Mouse (Mus musculus) embryonic facial prominence, embryonic 13.5 days (tissue): ENCODE results near the gene Qrsl1. TPM values are rescaled to one million over a fixed set of nuclear protein-coding genes. Genes with fewer than 3 reads are reported as not detected.

Experiments used
- ATAC-seq: fragments of 200-750 bp; cut with Nextera tagmentation; 2 replicates; pipeline ENCODE4 v1.8.0; 2017; ENCODE audit warnings: low read depth; ENCODE audit not compliant: insufficient number of reproducible peaks, insufficient read depth, low FRiP score, low TSS enrichment
- H3K27ac ChIP-seq: fragments of 300-500 bp; sonication (generic); 2 replicates; pipeline ENCODE4 v1.5.1; 2015; ENCODE audit warnings: moderate library complexity, mild to moderate bottlenecking, inconsistent platforms
- H3K27me3 ChIP-seq: fragments of 300-500 bp; sonication (generic); 2 replicates; pipeline ENCODE4 v1.6.1; 2015; ENCODE audit warnings: mild to moderate bottlenecking, inconsistent platforms
- H3K36me3 ChIP-seq: fragments of 300-500 bp; sonication (generic); 2 replicates; pipeline ENCODE4 v1.6.1; 2015; ENCODE audit warnings: mild to moderate bottlenecking, inconsistent platforms
- H3K4me1 ChIP-seq: fragments of 300-500 bp; sonication (generic); 2 replicates; pipeline ENCODE4 v1.6.1; 2015; ENCODE audit warnings: inconsistent platforms
- H3K4me2 ChIP-seq: fragments of 300-500 bp; sonication (generic); 2 replicates; pipeline ENCODE4 v1.6.1; 2015; ENCODE audit warnings: moderate library complexity, mild to moderate bottlenecking, inconsistent platforms
- H3K4me3 ChIP-seq: fragments of 300-500 bp; sonication (generic); 2 replicates; pipeline ENCODE4 v1.5.1; 2015; ENCODE audit warnings: mild to moderate bottlenecking, inconsistent platforms
- H3K9ac ChIP-seq: fragments of 300-500 bp; sonication (generic); 2 replicates; pipeline ENCODE4 v1.6.1; 2015; ENCODE audit warnings: mild to moderate bottlenecking, inconsistent platforms
- H3K9me3 ChIP-seq: fragments of 300-500 bp; sonication (generic); 2 replicates; pipeline ENCODE4 v1.6.1; 2016; ENCODE audit warnings: inconsistent platforms
- WGBS: fragments of 180-500 bp; shearing (Covaris S2); methylation state at CpG from one replicate; pipeline ENCODE4 v1.1.7; 2015; ENCODE audit warnings: mixed read lengths; 5-methylcytosine and 5-hydroxymethylcytosine counted together
- polyA plus RNA-seq: library from polyadenylated mRNA; unstranded; fragments of >200 nt; fragmentation: Nextera tagmentation; extraction: Ambion mirVana; gene quantifications from 2 replicates; pipeline ENCODE4 v1.2.1, GENCODE M21; 2015

The Qrsl1 gene
- polyA plus RNA-seq, 1 experiment from 2014 or later = 24.2 TPM

GRCm38 (mm10) chr10:43826773-43827621 lies 74.5 kb downstream of the Qrsl1 start:
- no peaks in the 10 kb centered on the region for H3K27me3 ChIP-seq
- 83% methylated on average over 14 of the region's 14 CpGs for WGBS
- no peak overlapping the region for H3K4me3 ChIP-seq
- H3K4me1 ChIP-seq = peaks cover 8% of the 10 kb centered on the region; the same call in 1 of the 2 replicates
- H3K36me3 ChIP-seq = no peaks in the 10 kb centered on the region
- H3K9me3 ChIP-seq = 0 out of 2 replicates have a peak, but pooled peaks cover 2% of the 10 kb centered on the region
- H3K27ac ChIP-seq = no peak overlapping the region
- no peak overlapping the region for H3K9ac ChIP-seq
- no peak overlapping the region for H3K4me2 ChIP-seq
- ATAC-seq = no peak

GRCm38 (mm10) chr10:43825696-43826095 lies 75.8 kb downstream of the Qrsl1 start:
- Histone ChIP-seq H3K4me2 (no peak overlapping the region), H3K27me3 (no peaks in the 10 kb centered on the region), H3K9ac (no peak overlapping the region), H3K9me3 (0 out of 2 replicates have a peak, but pooled peaks cover 2% of the 10 kb centered on the region), H3K27ac (no peak overlapping the region), H3K36me3 (no peaks in the 10 kb centered on the region), H3K4me3 (no peak overlapping the region), H3K4me1 (peaks cover 6% of the 10 kb centered on the region; the same call in 1 of the 2 replicates)
- WGBS = 91% methylated on average over 6 of the region's 6 CpGs
- ATAC-seq = no peak

GRCm38 (mm10) chr10:43824713-43825112 lies 76.8 kb downstream of the Qrsl1 start:
- no peak for ATAC-seq
- 80% methylated on average over 3 of the region's 3 CpGs for WGBS
- 0 out of 2 replicates have a peak, but pooled peaks cover 2% of the 10 kb centered on the region for H3K9me3 ChIP-seq

More at GRCm38 (mm10) chr10:43824713-43825112, 76.8 kb downstream of the Qrsl1 start:
- Histone ChIP-seq H3K4me2 (no peak overlapping the region), H3K27me3 (no peaks in the 10 kb centered on the region), H3K4me1 (no peaks in the 10 kb centered on the region), H3K36me3 (no peaks in the 10 kb centered on the region), H3K4me3 (no peak overlapping the region), H3K9ac (no peak overlapping the region), H3K27ac (no peak overlapping the region)

Other genes with a start within 250 kb of the Qrsl1 start
- 15.3 and 16.9 TPM in 2 replicates for gene Rtn4ip1, start 62 bp upstream of the Qrsl1 start, polyA plus RNA-seq
- gene Crybg1, start 247.1 kb upstream of the Qrsl1 start, polyA plus RNA-seq = 1.5 and 1.8 TPM in 2 replicates